Mouse (Mus musculus): ENCODE results near the gene Pzp. TPM values are rescaled to one million over a fixed set of nuclear protein-coding genes. Genes with fewer than 3 reads are reported as not detected.

Pzp gene
- polyA plus RNA-seq, 1 experiment from 2014 or later = 0.46 TPM

DNA sequence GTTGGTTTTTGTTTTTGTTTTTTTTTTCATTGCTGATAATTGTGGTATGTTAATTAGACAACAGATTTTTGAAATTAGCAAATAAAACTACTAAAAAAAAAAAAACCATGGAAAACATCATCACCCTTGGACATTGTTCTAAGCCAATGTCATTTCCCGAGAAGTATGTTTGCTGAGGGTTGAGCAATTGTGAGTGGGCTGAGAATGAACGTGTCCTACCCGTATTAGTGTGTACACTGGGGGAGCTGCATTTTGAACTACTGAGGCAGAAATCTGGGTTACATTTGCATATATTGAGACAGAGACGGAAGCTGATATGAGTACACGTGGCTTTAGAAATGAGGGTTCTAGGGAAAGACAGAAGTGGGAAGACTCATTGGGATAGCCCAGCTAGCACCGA lies 6.8 kb upstream of the Pzp start:
- WGBS = 83% methylated on average over 6 of the region's 6 CpGs

GRCm38 (mm10) chr6:128532701-128533100 lies 6.2 kb upstream of the Pzp start:
- Histone ChIP-seq H3K27me3 (replicated peaks; ENCODE audit: control insufficient read depth, insufficient read depth, low read length) (no peaks in the 10 kb centered on the region), H3K4me3 (ENCODE audit: low read depth, low read length) (no peak overlapping the region), H3K9me3 (ENCODE audit: control insufficient read depth, low read length) (no peaks in the 10 kb centered on the region), H3K36me3 (ENCODE audit: control insufficient read depth, insufficient read depth, low read length) (no peaks in the 10 kb centered on the region), H3K27ac (replicated peaks; ENCODE audit: low read depth, low read length) (no peak overlapping the region), H3K4me2 (ENCODE audit: low read depth, low read length) (no peak overlapping the region), H3K9ac (ENCODE audit: low read depth, low read length) (no peak overlapping the region), H3K4me1 (ENCODE audit: control insufficient read depth, insufficient read depth, low read length) (no peaks in the 10 kb centered on the region)
- ATAC-seq (ENCODE audit: low read depth) (no peak), DNase-seq (ENCODE audit: low spot score) (no peak)
- 89% methylated on average over 9 of the region's 9 CpGs for WGBS

More for the DNA sequence above, 6.8 kb upstream of the Pzp start:
- no peaks in the 10 kb centered on the region for H3K4me1 ChIP-seq (ENCODE audit: control insufficient read depth, insufficient read depth, low read length)
- DNase-seq (ENCODE audit: low spot score) (no peak), ATAC-seq (ENCODE audit: low read depth) (no peak)
- H3K36me3 ChIP-seq (ENCODE audit: control insufficient read depth, insufficient read depth, low read length) = no peaks in the 10 kb centered on the region
- no peaks in the 10 kb centered on the region for H3K27me3 ChIP-seq (replicated peaks; ENCODE audit: control insufficient read depth, insufficient read depth, low read length)
- no peak overlapping the region for H3K9ac ChIP-seq (ENCODE audit: low read depth, low read length)
- H3K9me3 ChIP-seq (ENCODE audit: control insufficient read depth, low read length) = no peaks in the 10 kb centered on the region
- H3K27ac ChIP-seq (replicated peaks; ENCODE audit: low read depth, low read length) = no peak overlapping the region
- no peak overlapping the region for H3K4me2 ChIP-seq (ENCODE audit: low read depth, low read length)
- no peak overlapping the region for H3K4me3 ChIP-seq (ENCODE audit: low read depth, low read length)

DNA sequence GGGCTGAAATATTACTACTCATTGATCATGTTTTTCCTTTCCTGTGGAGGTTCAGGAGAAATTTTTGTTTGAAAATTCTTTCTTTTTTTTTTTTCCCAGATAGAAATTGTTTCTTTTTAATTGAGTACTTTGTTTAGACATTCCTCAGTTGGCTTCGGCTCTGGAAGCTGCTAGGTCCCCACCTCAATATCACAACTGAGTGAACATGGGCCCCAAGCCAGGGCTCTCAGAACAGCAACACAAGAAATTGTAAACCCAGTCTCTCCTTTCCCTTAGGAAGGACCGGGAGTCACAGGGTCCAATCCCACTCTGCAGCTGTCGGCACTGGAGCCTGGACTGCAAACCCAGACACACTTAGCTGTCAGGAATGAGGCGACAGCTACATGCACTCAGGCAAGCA lies 2.0 kb upstream of the Pzp start:
- no peaks in the 10 kb centered on the region for H3K36me3 ChIP-seq (ENCODE audit: control insufficient read depth, insufficient read depth, low read length)
- no peaks in the 10 kb centered on the region for H3K9me3 ChIP-seq (ENCODE audit: control insufficient read depth, low read length)
- no peak overlapping the region for H3K4me3 ChIP-seq (ENCODE audit: low read depth, low read length)
- DNase-seq (ENCODE audit: low spot score) (peak; percentile 8), ATAC-seq (ENCODE audit: low read depth) (no peak)
- no peak overlapping the region for H3K4me2 ChIP-seq (ENCODE audit: low read depth, low read length)
- H3K9ac ChIP-seq (ENCODE audit: low read depth, low read length) = no peak overlapping the region
- 58% methylated on average over 4 of the region's 4 CpGs for WGBS
- no peaks in the 10 kb centered on the region for H3K4me1 ChIP-seq (ENCODE audit: control insufficient read depth, insufficient read depth, low read length)
- no peak overlapping the region for H3K27ac ChIP-seq (replicated peaks; ENCODE audit: low read depth, low read length)
- no peaks in the 10 kb centered on the region for H3K27me3 ChIP-seq (replicated peaks; ENCODE audit: control insufficient read depth, insufficient read depth, low read length)

- Histone ChIP-seq H3K9ac (ENCODE audit: low read depth, low read length) (no peak overlapping the region), H3K4me2 (ENCODE audit: low read depth, low read length) (no peak overlapping the region), H3K27ac (replicated peaks; ENCODE audit: low read depth, low read length) (no peak overlapping the region), H3K4me3 (ENCODE audit: low read depth, low read length) (no peak overlapping the region), H3K4me1 (ENCODE audit: control insufficient read depth, insufficient read depth, low read length) (no peaks in the 10 kb centered on the region), H3K9me3 (ENCODE audit: control insufficient read depth, low read length) (no peaks in the 10 kb centered on the region), H3K27me3 (replicated peaks; ENCODE audit: control insufficient read depth, insufficient read depth, low read length) (no peaks in the 10 kb centered on the region), H3K36me3 (ENCODE audit: control insufficient read depth, insufficient read depth, low read length) (no peaks in the 10 kb centered on the region)
- ATAC-seq (ENCODE audit: low read depth) = no peak
- DNase-seq (ENCODE audit: low spot score) = no peak
- 81% methylated on average over 1 of the region's 1 CpGs for WGBS
These were observed 590 bp upstream of the Pzp start for GRCm38 (mm10) chr6:128527110-128527509.

GRCm38 (mm10) chr6:128525801-128526200 lies 719 bp downstream of the Pzp start:
- WGBS = 85% methylated on average over 4 of the region's 4 CpGs
- Histone ChIP-seq H3K9me3 (ENCODE audit: control insufficient read depth, low read length) (no peaks in the 10 kb centered on the region), H3K9ac (ENCODE audit: low read depth, low read length) (no peak overlapping the region), H3K4me2 (ENCODE audit: low read depth, low read length) (no peak overlapping the region), H3K27ac (replicated peaks; ENCODE audit: low read depth, low read length) (no peak overlapping the region), H3K4me1 (ENCODE audit: control insufficient read depth, insufficient read depth, low read length) (no peaks in the 10 kb centered on the region), H3K36me3 (ENCODE audit: control insufficient read depth, insufficient read depth, low read length) (no peaks in the 10 kb centered on the region), H3K27me3 (replicated peaks; ENCODE audit: control insufficient read depth, insufficient read depth, low read length) (no peaks in the 10 kb centered on the region), H3K4me3 (ENCODE audit: low read depth, low read length) (no peak overlapping the region)
- no peak for DNase-seq (ENCODE audit: low spot score)
- ATAC-seq (ENCODE audit: low read depth) = no peak

DNA sequence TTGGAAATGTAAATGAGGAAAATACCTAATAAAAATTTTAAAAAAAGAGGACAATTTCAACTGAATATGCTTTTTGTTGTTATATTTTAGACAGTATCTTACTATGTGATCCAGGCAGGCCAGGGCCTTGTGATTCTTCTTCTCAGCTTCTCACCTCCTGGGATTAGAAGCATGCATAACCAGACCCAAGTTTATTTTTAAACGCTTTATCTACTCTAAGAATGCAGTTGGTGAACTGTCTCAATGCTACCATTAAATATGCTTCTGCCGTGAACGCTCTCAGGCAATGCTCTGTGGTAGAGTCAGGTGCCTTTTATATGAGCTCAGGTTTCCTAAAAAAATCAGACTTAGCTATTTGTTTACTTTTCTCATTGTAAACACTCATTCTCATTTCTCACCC lies 3.2 kb downstream of the Pzp start:
- H3K4me1 ChIP-seq (ENCODE audit: control insufficient read depth, insufficient read depth, low read length) = no peaks in the 10 kb centered on the region
- no peak overlapping the region for H3K4me3 ChIP-seq (ENCODE audit: low read depth, low read length)
- H3K9ac ChIP-seq (ENCODE audit: low read depth, low read length) = no peak overlapping the region
- H3K27me3 ChIP-seq (replicated peaks; ENCODE audit: control insufficient read depth, insufficient read depth, low read length) = no peaks in the 10 kb centered on the region
- no peaks in the 10 kb centered on the region for H3K36me3 ChIP-seq (ENCODE audit: control insufficient read depth, insufficient read depth, low read length)
- H3K9me3 ChIP-seq (ENCODE audit: control insufficient read depth, low read length) = no peaks in the 10 kb centered on the region
- H3K27ac ChIP-seq (replicated peaks; ENCODE audit: low read depth, low read length) = no peak overlapping the region
- ATAC-seq (ENCODE audit: low read depth) (no peak), DNase-seq (ENCODE audit: low spot score) (no peak)
- H3K4me2 ChIP-seq (ENCODE audit: low read depth, low read length) = no peak overlapping the region
- 82% methylated on average over 3 of the region's 3 CpGs for WGBS

GRCm38 (mm10) chr6:128519159-128519558 lies 7.4 kb downstream of the Pzp start:
- Histone ChIP-seq H3K27me3 (replicated peaks; ENCODE audit: control insufficient read depth, insufficient read depth, low read length) (no peaks in the 10 kb centered on the region), H3K9me3 (ENCODE audit: control insufficient read depth, low read length) (no peaks in the 10 kb centered on the region; the same call in 1 of the 2 replicates), H3K9ac (ENCODE audit: low read depth, low read length) (no peak overlapping the region), H3K4me1 (ENCODE audit: control insufficient read depth, insufficient read depth, low read length) (no peaks in the 10 kb centered on the region), H3K27ac (replicated peaks; ENCODE audit: low read depth, low read length) (no peak overlapping the region), H3K4me2 (ENCODE audit: low read depth, low read length) (no peak overlapping the region), H3K36me3 (ENCODE audit: control insufficient read depth, insufficient read depth, low read length) (no peaks in the 10 kb centered on the region), H3K4me3 (ENCODE audit: low read depth, low read length) (no peak overlapping the region)
- DNase-seq (ENCODE audit: low spot score) = no peak
- no peak for ATAC-seq (ENCODE audit: low read depth)
- 89% methylated on average over 7 of the region's 7 CpGs for WGBS

DNA sequence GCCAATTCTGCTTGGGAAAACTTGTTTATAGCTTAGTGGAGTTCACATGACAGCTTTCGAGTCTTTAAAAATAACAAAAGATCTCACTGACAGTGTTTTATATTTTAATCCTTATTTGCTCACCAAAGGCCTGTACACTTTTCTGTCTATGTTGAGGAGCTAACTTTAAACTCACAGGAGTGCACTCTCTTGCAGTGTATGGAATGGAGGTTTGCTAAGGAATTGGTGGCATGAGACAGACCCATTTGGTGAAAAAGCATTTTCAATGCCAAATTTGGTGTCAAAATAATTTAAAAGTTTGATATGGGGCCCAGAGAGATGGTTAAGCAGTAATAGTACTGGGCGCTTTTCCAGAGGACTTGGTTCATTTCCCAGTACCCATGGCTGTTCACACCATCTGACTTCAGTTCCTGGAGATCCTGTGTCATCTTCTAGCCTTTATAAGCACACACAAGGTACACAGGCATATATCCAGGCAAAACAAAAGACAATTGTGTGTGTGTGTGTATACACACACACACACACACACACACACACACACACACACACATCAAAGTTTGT lies 20.8 kb downstream of the Pzp start:
- Histone ChIP-seq H3K27me3 (replicated peaks; ENCODE audit: control insufficient read depth, insufficient read depth, low read length) (no peaks in the 10 kb centered on the region), H3K9me3 (ENCODE audit: control insufficient read depth, low read length) (no peaks in the 10 kb centered on the region), H3K9ac (ENCODE audit: low read depth, low read length) (no peak overlapping the region), H3K4me2 (ENCODE audit: low read depth, low read length) (no peak overlapping the region), H3K36me3 (ENCODE audit: control insufficient read depth, insufficient read depth, low read length) (no peaks in the 10 kb centered on the region), H3K4me3 (ENCODE audit: low read depth, low read length) (no peak overlapping the region), H3K27ac (replicated peaks; ENCODE audit: low read depth, low read length) (no peak overlapping the region), H3K4me1 (ENCODE audit: control insufficient read depth, insufficient read depth, low read length) (no peaks in the 10 kb centered on the region)
- WGBS = 85% methylated on average over 2 of the region's 2 CpGs
- DNase-seq (ENCODE audit: low spot score) (no peak), ATAC-seq (ENCODE audit: low read depth) (no peak)

DNA sequence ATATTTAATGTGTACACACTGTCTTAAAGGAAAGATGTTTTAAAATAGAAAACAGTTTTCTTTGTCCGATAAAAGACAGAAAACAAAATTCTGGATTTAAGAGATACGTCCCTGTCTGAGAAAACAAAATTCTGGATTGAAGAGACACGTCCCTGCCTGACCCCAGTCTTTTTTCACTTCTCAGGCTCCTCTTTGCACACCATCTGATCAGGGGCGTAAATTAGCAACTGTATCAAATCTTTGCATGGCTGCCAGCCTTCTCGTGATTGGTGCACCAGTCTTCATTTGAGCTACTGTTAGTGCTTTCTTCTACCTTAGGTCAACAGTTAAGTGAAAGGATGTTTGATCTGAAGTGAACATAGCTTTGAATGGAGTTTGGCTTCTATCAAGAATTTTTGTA lies 21.8 kb downstream of the Pzp start:
- Histone ChIP-seq H3K27me3 (replicated peaks; ENCODE audit: control insufficient read depth, insufficient read depth, low read length) (no peaks in the 10 kb centered on the region), H3K4me1 (ENCODE audit: control insufficient read depth, insufficient read depth, low read length) (no peaks in the 10 kb centered on the region), H3K9ac (ENCODE audit: low read depth, low read length) (no peak overlapping the region), H3K27ac (replicated peaks; ENCODE audit: low read depth, low read length) (no peak overlapping the region), H3K4me3 (ENCODE audit: low read depth, low read length) (no peak overlapping the region), H3K9me3 (ENCODE audit: control insufficient read depth, low read length) (no peaks in the 10 kb centered on the region), H3K4me2 (ENCODE audit: low read depth, low read length) (no peak overlapping the region), H3K36me3 (ENCODE audit: control insufficient read depth, insufficient read depth, low read length) (no peaks in the 10 kb centered on the region)
- 77% methylated on average over 5 of the region's 5 CpGs for WGBS
- ATAC-seq (ENCODE audit: low read depth) (no peak), DNase-seq (ENCODE audit: low spot score) (no peak)
